In genomic region chrX:56274170-56274569, GRCm38 (mm10) we compare ENCODE assay signal across 8 mouse cellular contexts.
DNase-seq lines count a peak whose midpoint lies in the region; ATAC-seq and TF ChIP-seq lines count a peak whose summit lies in the region.

No protein-coding gene starts in this region.

- WGBS in forebrain, postnatal 0 days = 4% methylated on average over 1 of the region's 1 CpGs
- 4% methylated on average over 1 of the region's 1 CpGs for WGBS in forebrain, embryonic 10.5 days
- 0% methylated on average over 1 of the region's 1 CpGs for WGBS in liver, adult 2 months
- WGBS in liver, embryonic 12.5 days (ENCODE audit: insufficient replicate concordance) = 0% methylated on average over 1 of the region's 1 CpGs

- H3K4me1 ChIP-seq in forebrain, postnatal 0 days (ENCODE audit: insufficient read depth) = no peaks in the 10 kb centered on the region
- no peaks in the 10 kb centered on the region for H3K4me1 ChIP-seq in forebrain, embryonic 10.5 days
- H3K4me1 ChIP-seq in liver, adult 2 months (ENCODE audit: control insufficient read depth, insufficient read depth, low read length) = no peaks in the 10 kb centered on the region
- H3K4me1 ChIP-seq in liver, embryonic 12.5 days = no peaks in the 10 kb centered on the region

- H3K9me3 ChIP-seq in forebrain, postnatal 0 days (ENCODE audit: low read length) = no peaks in the 10 kb centered on the region
- H3K9me3 ChIP-seq in forebrain, embryonic 10.5 days = no peaks in the 10 kb centered on the region
- no peaks in the 10 kb centered on the region for H3K9me3 ChIP-seq in liver, embryonic 12.5 days (replicated peaks)

- no peak overlapping the region for H3K4me3 ChIP-seq in forebrain, postnatal 0 days (ENCODE audit: low read depth, low read length)
- no peak overlapping the region for H3K4me3 ChIP-seq in forebrain, embryonic 10.5 days
- no peak overlapping the region for H3K4me3 ChIP-seq in liver, adult 2 months (ENCODE audit: insufficient read depth, low read depth, low read length)
- no peak overlapping the region for H3K4me3 ChIP-seq in liver, embryonic 12.5 days

- no peak overlapping the region for H3K27ac ChIP-seq in forebrain, postnatal 0 days (ENCODE audit: low read depth, low read length)
- no peak overlapping the region for H3K27ac ChIP-seq in forebrain, embryonic 10.5 days
- no peak overlapping the region for H3K27ac ChIP-seq in liver, adult 2 months (replicated peaks; ENCODE audit: insufficient read depth, low read depth, low read length)
- H3K27ac ChIP-seq in liver, embryonic 12.5 days = no peak overlapping the region

- H3K36me3 ChIP-seq in forebrain, postnatal 0 days (ENCODE audit: insufficient read depth) = no peaks in the 10 kb centered on the region
- H3K36me3 ChIP-seq in forebrain, embryonic 10.5 days (replicated peaks) = no peaks in the 10 kb centered on the region
- no peaks in the 10 kb centered on the region for H3K36me3 ChIP-seq in liver, adult 2 months (ENCODE audit: control insufficient read depth, insufficient read depth, low read length)
- no peaks in the 10 kb centered on the region for H3K36me3 ChIP-seq in liver, embryonic 12.5 days

- peak; percentile 26; the same call in 1 of the 2 replicates for TF ChIP-seq CTCF in forebrain, postnatal 0 days (IDR thresholded peaks at IDR 0.05; ENCODE audit: low read depth)
- no peak for TF ChIP-seq CTCF in liver, adult 2 months (IDR thresholded peaks at IDR 0.05; ENCODE audit: low read depth, low read length)

- H3K27me3 ChIP-seq in forebrain, postnatal 0 days (ENCODE audit: insufficient read depth, low read length) = no peaks in the 10 kb centered on the region
- H3K27me3 ChIP-seq in forebrain, embryonic 10.5 days (ENCODE audit: poor library complexity, severe bottlenecking) = no peaks in the 10 kb centered on the region
- H3K27me3 ChIP-seq in liver, adult 2 months (ENCODE audit: control insufficient read depth, insufficient read depth, low read length) = no peaks in the 10 kb centered on the region
- H3K27me3 ChIP-seq in liver, embryonic 12.5 days (replicated peaks) = no peaks in the 10 kb centered on the region

- peak; percentile 2 for DNase-seq in forebrain, postnatal 0 days
- no peak for DNase-seq in forebrain, embryonic 10.5 days (ENCODE audit: extremely low spot score, low spot score)
- peak; percentile 1 for DNase-seq in liver, adult 2 months (ENCODE audit: extremely low read depth, low read depth, low spot score)
- peak; percentile 23 for DNase-seq in adrenal gland, postnatal 10 days
- peak; percentile 30 for DNase-seq in induced T-regulatory cell, adult 2 months (ENCODE audit: low read depth)
- peak; percentile 42 for DNase-seq in retina, embryonic 14.5 days (ENCODE audit: low spot score)

- H3K79me2 ChIP-seq in liver, adult 2 months (ENCODE audit: control insufficient read depth, insufficient read depth, low read length) = no peaks in the 10 kb centered on the region

- H3K4me2 ChIP-seq in forebrain, postnatal 0 days (ENCODE audit: low read depth) = no peak overlapping the region
- no peak overlapping the region for H3K4me2 ChIP-seq in liver, embryonic 12.5 days

- ATAC-seq in forebrain, postnatal 0 days = no peak
- no peak for ATAC-seq in liver, embryonic 12.5 days
- no peak for ATAC-seq in erythroblast, adult 5-6 weeks (replicated peaks; ENCODE audit: low FRiP score, poor library complexity, severe bottlenecking)

- no peak overlapping the region for H3K9ac ChIP-seq in forebrain, postnatal 0 days
- H3K9ac ChIP-seq in liver, adult 2 months (ENCODE audit: low read depth, low read length) = no peak overlapping the region
- no peak overlapping the region for H3K9ac ChIP-seq in liver, embryonic 12.5 days

- no peak for TF ChIP-seq POLR2A in liver, adult 2 months (IDR thresholded peaks at IDR 0.05; ENCODE audit: extremely low read depth, insufficient read depth, low read length)
